Mouse (Mus musculus) liver, postnatal 0 days (tissue): ENCODE measurements around the gene Matk. TPM values are rescaled to one million over a fixed set of nuclear protein-coding genes. Genes with fewer than 3 reads are reported as not detected.

Experiments used
- ATAC-seq: fragments of 200-750 bp; cut with Nextera tagmentation; 2 replicates; pipeline ENCODE4 v1.8.0; 2017; ENCODE audit warnings: mild to moderate bottlenecking, moderate library complexity
- DNase-seq: peaks from one replicate; pipeline ENCODE4 v3.0.0-alpha.2; 2016
- H3K27ac ChIP-seq: fragments of 300-500 bp; sonication (generic); 2 replicates; pipeline ENCODE4 v1.5.1; 2014; ENCODE audit warnings: antibody characterized with exemption, moderate library complexity, mild to moderate bottlenecking, low read depth
- H3K27me3 ChIP-seq: fragments of 300-500 bp; sonication (generic); 2 replicates; pipeline ENCODE4 v1.6.1; 2014; ENCODE audit warnings: low read length, control low read depth, mixed read lengths; ENCODE audit not compliant: insufficient read depth
- H3K36me3 ChIP-seq: fragments of 300-500 bp; sonication (generic); replicated peaks from 2 replicates; pipeline ENCODE4 v1.6.1; 2014; ENCODE audit warnings: mild to moderate bottlenecking, control low read depth, low read length, moderate library complexity, mixed read lengths; ENCODE audit not compliant: insufficient read depth
- H3K4me1 ChIP-seq: fragments of 300-500 bp; sonication (generic); 2 replicates; pipeline ENCODE4 v1.6.1; 2014; ENCODE audit warnings: antibody characterized with exemption, mild to moderate bottlenecking, control low read depth; ENCODE audit not compliant: insufficient read depth
- H3K4me2 ChIP-seq: fragments of 300-500 bp; sonication (generic); 2 replicates; pipeline ENCODE4 v1.6.1; 2014; ENCODE audit warnings: low read depth, mild to moderate bottlenecking, low read length, moderate library complexity, mixed read lengths
- H3K4me3 ChIP-seq: fragments of 300-500 bp; sonication (generic); 2 replicates; pipeline ENCODE4 v1.5.1; 2014; ENCODE audit warnings: low read depth, low read length
- H3K9ac ChIP-seq: fragments of 300-500 bp; sonication (generic); replicated peaks from 2 replicates; pipeline ENCODE4 v1.6.1; 2014; ENCODE audit warnings: mild to moderate bottlenecking, moderate library complexity
- H3K9me3 ChIP-seq: fragments of 300-500 bp; sonication (generic); 2 replicates; pipeline ENCODE4 v1.6.1; 2016; ENCODE audit warnings: mild to moderate bottlenecking, control low read depth, low read length, mixed read lengths
- CTCF ChIP-seq: sonication (generic); IDR thresholded peaks from 2 replicates; pipeline ENCODE4 v1.5.1; 2016; ENCODE audit warnings: antibody characterized with exemption, low read depth
- EP300 ChIP-seq: IDR thresholded peaks from 2 replicates; pipeline ENCODE4 v1.6.1; 2016; ENCODE audit warnings: antibody characterized with exemption, low read depth, mild to moderate bottlenecking
- WGBS: fragments of 180-500 bp; shearing (Covaris S2); extraction: QIAGEN DNeasy Blood & Tissue Kit; methylation state at CpG from one replicate; pipeline ENCODE4 v1.1.7; 2014; ENCODE audit not compliant: insufficient replicate concordance; 5-methylcytosine and 5-hydroxymethylcytosine counted together
- polyA plus RNA-seq: library from polyadenylated mRNA; unstranded; fragments of >200 nt; fragmentation: Nextera tagmentation; extraction: Ambion mirVana; gene quantifications from 2 replicates; pipeline ENCODE4 v1.2.1, GENCODE M21; 2015

The Matk gene
- polyA plus RNA-seq, 1 experiment from 2014 or later = 1.7 TPM

DNA sequence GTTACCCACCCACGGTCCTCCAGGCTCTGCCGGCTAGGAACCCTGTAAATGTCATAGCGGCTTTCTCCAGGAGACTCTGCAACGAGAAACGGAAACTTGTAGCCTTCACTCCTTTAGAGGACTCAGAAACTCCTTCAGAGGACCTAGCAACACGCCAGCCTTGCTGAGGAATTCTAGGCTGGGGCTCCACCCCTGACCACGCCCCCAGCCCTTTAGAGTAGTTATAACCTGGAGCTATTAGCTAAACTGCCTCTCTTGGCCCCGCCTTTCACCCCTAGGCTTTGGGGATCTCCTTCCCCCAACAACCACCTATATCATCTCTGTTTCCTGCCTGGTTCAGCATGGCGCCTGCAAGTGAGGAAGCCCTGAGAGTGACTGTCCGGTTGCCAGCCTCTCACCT lies 26.8 kb downstream of the Matk start:
- H3K27ac ChIP-seq = no peak overlapping the region
- no peaks in the 10 kb centered on the region for H3K9me3 ChIP-seq
- ATAC-seq = no peak
- no peak overlapping the region for H3K4me3 ChIP-seq
- H3K4me1 ChIP-seq = no peaks in the 10 kb centered on the region
- TF ChIP-seq CTCF (no peak), EP300 (no peak)
- DNase-seq = no peak
- H3K4me2 ChIP-seq = no peak overlapping the region
- WGBS = 38% methylated on average over 10 of the region's 10 CpGs
- no peaks in the 10 kb centered on the region for H3K36me3 ChIP-seq
- peaks cover 13% of the 10 kb centered on the region for H3K27me3 ChIP-seq
- no peak overlapping the region for H3K9ac ChIP-seq

- DNase-seq = no peak
- no peak overlapping the region for H3K9ac ChIP-seq
- H3K4me3 ChIP-seq = no peak overlapping the region
- no peak overlapping the region for H3K4me2 ChIP-seq
- 70% methylated on average over 6 of the region's 6 CpGs for WGBS
- TF ChIP-seq EP300 (no peak), CTCF (no peak)
- H3K27ac ChIP-seq = no peak overlapping the region
- no peak for ATAC-seq
- no peaks in the 10 kb centered on the region for H3K36me3 ChIP-seq
- H3K4me1 ChIP-seq = peaks cover 9% of the 10 kb centered on the region
- no peaks in the 10 kb centered on the region for H3K9me3 ChIP-seq
- peaks cover 17% of the 10 kb centered on the region for H3K27me3 ChIP-seq
Measured at GRCm38 (mm10) chr10:81284189-81284588, 31.5 kb downstream of the Matk start.

DNA sequence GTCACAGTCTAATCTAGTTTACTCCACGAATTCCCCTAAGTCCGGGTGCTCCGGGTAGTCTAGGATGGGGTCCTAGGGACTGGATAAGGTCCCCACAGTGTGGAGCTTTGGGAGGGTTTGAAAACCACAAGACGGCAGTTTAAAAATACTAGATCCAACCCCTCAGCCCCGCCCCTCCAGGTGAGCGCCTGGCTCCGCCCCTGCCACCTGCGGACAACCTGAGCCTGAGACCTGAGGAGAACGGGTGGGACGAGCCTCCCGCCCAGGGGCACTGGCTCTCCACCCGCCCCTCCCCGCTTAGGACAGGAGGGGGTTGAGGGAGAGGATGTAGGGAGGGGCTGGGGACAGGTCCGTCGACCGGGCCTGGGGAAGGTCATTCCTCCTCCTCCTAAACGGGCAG lies 32.0 kb downstream of the Matk start:
- Histone ChIP-seq H3K4me3 (peak overlapping the region; percentile 41; the same call in 1 of the 2 replicates), H3K4me1 (peaks cover 13% of the 10 kb centered on the region), H3K4me2 (peak overlapping the region; percentile 11; the same call in 1 of the 2 replicates), H3K9me3 (no peaks in the 10 kb centered on the region), H3K9ac (no peak overlapping the region), H3K27ac (no peak overlapping the region), H3K36me3 (no peaks in the 10 kb centered on the region), H3K27me3 (peaks cover 17% of the 10 kb centered on the region)
- DNase-seq = no peak
- TF ChIP-seq EP300 = no peak
- no peak for TF ChIP-seq CTCF
- WGBS = 21% methylated on average over 17 of the region's 17 CpGs
- no peak for ATAC-seq

DNA sequence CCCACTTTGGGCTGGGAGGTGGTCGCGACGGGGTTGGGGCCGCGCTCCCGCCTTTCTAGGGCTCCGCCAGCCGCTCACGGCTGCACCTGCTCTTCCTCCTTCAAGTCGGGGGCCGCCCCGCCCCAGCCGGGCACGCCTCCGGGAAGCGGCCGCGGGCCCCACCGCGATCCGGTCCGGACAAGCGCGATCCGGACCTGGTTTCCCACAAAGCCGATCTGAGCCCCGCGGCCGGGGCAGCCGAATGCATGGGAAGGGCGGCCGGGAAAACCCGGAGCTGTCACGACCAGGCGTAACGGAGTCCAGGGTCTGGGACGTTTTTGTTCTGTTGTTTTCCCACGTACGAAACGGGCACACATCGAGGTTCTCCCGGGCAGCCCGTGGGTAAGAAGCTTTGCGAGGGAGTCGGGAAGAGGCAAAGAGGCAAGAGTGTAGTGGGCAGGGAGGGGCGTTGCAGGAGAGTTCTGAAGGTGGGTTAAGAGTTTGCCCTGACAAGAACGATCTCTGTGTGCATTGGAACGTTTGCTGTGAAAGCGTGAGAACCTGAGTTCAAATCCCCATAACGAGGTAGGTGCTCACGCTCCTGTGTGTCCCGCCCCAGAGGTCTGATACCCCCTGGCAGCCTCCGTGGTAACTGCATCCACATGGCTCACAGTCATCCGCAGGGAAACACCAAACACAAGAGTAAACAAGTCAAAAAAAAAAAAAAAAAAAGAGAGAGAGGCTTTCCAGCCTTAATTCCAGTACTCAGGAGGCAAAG lies 33.1 kb downstream of the Matk start:
- no peak for TF ChIP-seq EP300
- no peak for TF ChIP-seq CTCF
- Histone ChIP-seq H3K27me3 (peaks cover 17% of the 10 kb centered on the region), H3K9ac (peak overlapping the region; percentile 63), H3K4me1 (peaks cover 19% of the 10 kb centered on the region), H3K4me2 (peak overlapping the region; percentile 79), H3K9me3 (no peaks in the 10 kb centered on the region), H3K36me3 (no peaks in the 10 kb centered on the region), H3K4me3 (peak overlapping the region; percentile 41), H3K27ac (no peak overlapping the region)
- 2% methylated on average over 45 of the region's 54 CpGs for WGBS
- ATAC-seq (peak; percentile 81), DNase-seq (peak; percentile 92)

DNA sequence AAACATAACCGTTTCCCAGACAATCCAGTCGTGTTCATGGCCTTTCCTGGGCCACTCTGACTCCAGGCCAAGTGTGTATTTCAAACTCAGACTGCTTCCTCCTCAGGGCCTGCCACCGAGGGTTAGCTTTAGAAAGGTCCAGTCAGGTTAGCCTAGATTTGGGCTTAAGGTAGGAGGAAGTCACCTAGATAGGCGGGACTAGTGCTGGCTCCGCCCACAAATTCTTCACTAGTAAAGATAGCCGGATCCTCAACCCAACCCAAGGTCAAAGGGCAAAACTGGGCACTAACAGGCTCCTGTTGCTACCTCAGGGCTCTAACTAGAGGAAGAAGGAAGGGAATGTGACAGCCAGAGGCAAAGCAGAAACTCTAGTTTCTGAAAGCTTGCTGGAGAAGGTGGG lies 33.9 kb downstream of the Matk start:
- H3K4me3 ChIP-seq = no peak overlapping the region
- H3K27me3 ChIP-seq = peaks cover 17% of the 10 kb centered on the region
- no peaks in the 10 kb centered on the region for H3K9me3 ChIP-seq
- no peak for ATAC-seq
- H3K4me2 ChIP-seq = peak overlapping the region; percentile 79
- no peak overlapping the region for H3K27ac ChIP-seq
- 33% methylated on average over 6 of the region's 6 CpGs for WGBS
- peak; percentile 55 for DNase-seq
- H3K36me3 ChIP-seq = no peaks in the 10 kb centered on the region
- H3K9ac ChIP-seq = no peak overlapping the region
- H3K4me1 ChIP-seq = peaks cover 25% of the 10 kb centered on the region
- no peak for TF ChIP-seq EP300
- TF ChIP-seq CTCF = no peak

DNA sequence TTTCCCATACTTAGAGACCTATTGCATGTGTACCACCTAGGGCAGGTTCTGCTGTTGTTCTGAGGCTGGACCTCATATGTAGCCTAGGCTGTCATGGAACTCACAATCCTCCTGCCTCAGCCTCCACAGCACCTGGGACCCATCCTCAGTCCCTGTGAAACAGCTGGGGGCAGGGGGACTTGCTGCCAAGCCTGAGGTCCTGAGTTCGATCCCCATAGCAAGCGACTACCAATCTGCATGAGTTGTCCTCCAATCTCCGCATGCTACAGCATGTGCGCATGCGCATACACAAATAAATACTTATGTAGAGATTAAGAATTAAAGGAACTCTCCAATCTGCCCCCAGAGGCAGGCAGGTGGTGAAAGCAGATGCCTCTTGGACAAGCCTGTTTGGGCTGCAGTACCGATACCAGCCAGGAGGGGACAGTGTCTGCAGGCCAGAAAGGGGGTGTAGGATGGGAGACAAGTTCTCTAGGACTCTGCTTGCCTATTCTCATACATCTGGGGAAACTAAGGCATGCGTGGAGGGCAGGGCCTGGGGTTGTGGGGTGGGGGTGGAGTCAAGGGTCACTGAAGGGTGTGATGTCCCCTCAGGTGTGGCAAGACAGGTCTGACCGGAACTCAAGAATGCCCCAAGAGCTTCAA lies 34.9 kb downstream of the Matk start:
- no peak for TF ChIP-seq EP300
- peak; percentile 97 for TF ChIP-seq CTCF
- DNase-seq (peak; percentile 85), ATAC-seq (no peak)
- Histone ChIP-seq H3K4me1 (peaks cover 29% of the 10 kb centered on the region), H3K4me3 (no peak overlapping the region), H3K4me2 (no peak overlapping the region), H3K9ac (no peak overlapping the region), H3K27me3 (peaks cover 17% of the 10 kb centered on the region), H3K27ac (no peak overlapping the region), H3K36me3 (no peaks in the 10 kb centered on the region), H3K9me3 (no peaks in the 10 kb centered on the region)
- 66% methylated on average over 8 of the region's 8 CpGs for WGBS
